Mouse (Mus musculus): ENCODE data around the gene Tnks1bp1. TPM values are rescaled to one million over a fixed set of nuclear protein-coding genes. Genes with fewer than 3 reads are reported as not detected.

The Tnks1bp1 gene
- polyA plus RNA-seq (2012; rRNA removed): 133 and 136 TPM in 2 replicates

GRCm38 (mm10) chr2:85047596-85048167 lies at the start of gene Tnks1bp1:
Tnks1bp1 (plus strand) TSS chr2:85048022.

GRCm38 (mm10) chr2:85037047-85038026 lies 10.5 kb upstream of the Tnks1bp1 start, which contains the start of the genes Ssrp1 and P2rx3:
Ssrp1 (plus strand) TSS chr2:85037234.
P2rx3 (minus strand) TSS chr2:85037462.

Other genes starting within 250 kb of the Tnks1bp1 start
- 11.1 and 16.7 TPM in 2 replicates for gene Ube2l6, start 249.2 kb upstream of the Tnks1bp1 start, polyA plus RNA-seq (2012; rRNA removed)
- not detected in 2 replicates for gene Smtnl1, start 225.4 kb upstream of the Tnks1bp1 start, polyA plus RNA-seq (2012; rRNA removed)
- 28.1 and 31.6 TPM in 2 replicates for gene Timm10, start 221.0 kb upstream of the Tnks1bp1 start, polyA plus RNA-seq (2012; rRNA removed)
- 10.5 and 10.6 TPM in 2 replicates for gene Slc43a1, start 209.2 kb upstream of the Tnks1bp1 start, polyA plus RNA-seq (2012; rRNA removed)
- 3.2 and 4.2 TPM in 2 replicates for gene Rtn4rl2, start 161.3 kb upstream of the Tnks1bp1 start, polyA plus RNA-seq (2012; rRNA removed)
- 27.0 and 31.9 TPM in 2 replicates for gene Slc43a3, start 111.4 kb upstream of the Tnks1bp1 start, polyA plus RNA-seq (2012; rRNA removed)
- gene Prg2, start 67.6 kb upstream of the Tnks1bp1 start, polyA plus RNA-seq (2012; rRNA removed): 0.29 and 0.43 TPM in 2 replicates
- gene Prg3, start 59.8 kb upstream of the Tnks1bp1 start, polyA plus RNA-seq (2012; rRNA removed): not detected in 2 replicates
- gene Ssrp1, start 10.8 kb upstream of the Tnks1bp1 start, polyA plus RNA-seq (2012; rRNA removed): 64.4 and 82.2 TPM in 2 replicates
- 0.49 and 0.66 TPM in 2 replicates for gene P2rx3, start 10.6 kb upstream of the Tnks1bp1 start, polyA plus RNA-seq (2012; rRNA removed)
- gene Aplnr, start 88.2 kb downstream of the Tnks1bp1 start, polyA plus RNA-seq (2012; rRNA removed): 3.3 and 4.9 TPM in 2 replicates
- gene Lrrc55, start 149.2 kb downstream of the Tnks1bp1 start, polyA plus RNA-seq (2012; rRNA removed): 1.1 and 1.2 TPM in 2 replicates

All from colon, adult 2 months (tissue).